Mouse (Mus musculus): Measurements from ENCODE around the gene Rfx7.

GRCm38 (mm10) chr9:72653533-72653932 is 121.5 kb downstream of the Rfx7 start:
- TF ChIP-seq CTCF (IDR thresholded peaks at IDR 0.05; ENCODE audit: borderline replicate concordance, control insufficient read depth, extremely low read depth, insufficient read depth, low read length, poor library complexity) (no peak), POLR2A (IDR thresholded peaks at IDR 0.05; ENCODE audit: control insufficient read depth, extremely low read depth, insufficient read depth, low read length, poor library complexity) (no peak)

Measured in thymus, adult 2 months (tissue).